Mouse (Mus musculus) gastrocnemius, postnatal 14 days (tissue): ENCODE data around the gene Zfp775. TPM values are rescaled to one million over a fixed set of nuclear protein-coding genes. Genes with fewer than 3 reads are reported as not detected.
"Not testable (repeated sequence)": the region's sequence is repeated elsewhere in the genome, so short reads cannot be mapped to it uniquely, and the experiment has no call there.

ENCODE experiments used
- DNase-seq: peaks from one replicate; pipeline ENCODE4 v3.0.0; 2021; ENCODE audit warnings: mixed read lengths
- intact Hi-C: fragments of 180-260 bp; cut with DNase I; formaldehyde crosslinking; loops from one replicate; pipeline ENCODE4 v1.15.1; 2025; ENCODE audit warnings: low total_unique reads
- total RNA-seq, 2 experiments: library from RNA; stranded (reverse); gene quantifications; 2 replicates each; pipeline ENCODE4 v1.2.3; 2021

Zfp775 gene
- total RNA-seq, 2 experiments from 2014 or later = 5.2 to 5.5 TPM

- no peak for DNase-seq
- intact Hi-C loops = loop anchor here (5.0 kb wide), 1 partner anchor 60 kb away; no protein-coding TSS in a partner anchor
These were observed 19.8 kb upstream of the Zfp775 start for GRCm38 (mm10) chr6:48582037-48582436.

- intact Hi-C loops = no loop called here
- no peak for DNase-seq
These were observed 12.6 kb upstream of the Zfp775 start, which contains the start of gene Gm45021 for GRCm38 (mm10) chr6:48589194-48589750. Gm45021 (plus strand) TSS chr6:48589610.

- intact Hi-C loops = loop anchor here (5.0 kb wide), 1 partner anchor 44 kb away; no protein-coding TSS in a partner anchor
- no peak for DNase-seq
These were observed 10.5 kb upstream of the Zfp775 start for GRCm38 (mm10) chr6:48591221-48591845.

GRCm38 (mm10) chr6:48591871-48592270, 10.0 kb upstream of the Zfp775 start:
- no peak for DNase-seq
- intact Hi-C loops = loop anchor here (5.0 kb wide), 1 partner anchor 45 kb away; no protein-coding TSS in a partner anchor

GRCm38 (mm10) chr6:48593158-48594042, 8.5 kb upstream of the Zfp775 start, which contains the start of the genes Repin1 and Gm44965:
Repin1 (plus strand) TSS chr6:48593883.
Gm44965 (plus strand) TSS chr6:48593941.
- intact Hi-C loops = loop anchor here (5.0 kb wide), 1 partner anchor 46 kb away; no protein-coding TSS in a partner anchor
- peak; percentile 96 for DNase-seq

- peak; percentile 34 for DNase-seq
- intact Hi-C loops = loop anchor here (5.0 kb wide), 1 partner anchor 47 kb away; no protein-coding TSS in a partner anchor
These were observed 7.7 kb upstream of the Zfp775 start for GRCm38 (mm10) chr6:48594043-48594738.

- peak; percentile 9 for DNase-seq
- intact Hi-C loops = no loop called here
These were observed 6.6 kb upstream of the Zfp775 start for GRCm38 (mm10) chr6:48595278-48595677.

GRCm38 (mm10) chr6:48596545-48597232, 5.2 kb upstream of the Zfp775 start:
- no peak for DNase-seq
- intact Hi-C loops = no loop called here

- intact Hi-C loops = no loop called here
- DNase-seq = no peak
These were observed 4.6 kb upstream of the Zfp775 start for GRCm38 (mm10) chr6:48597233-48597625.

GRCm38 (mm10) chr6:48600594-48600993, 1.3 kb upstream of the Zfp775 start:
- intact Hi-C loops = no loop called here
- DNase-seq = no peak

GRCm38 (mm10) chr6:48602080-48602741, 348 bp downstream of the Zfp775 start:
- intact Hi-C loops = no loop called here
- peak; percentile 27 for DNase-seq

- DNase-seq = no peak
- intact Hi-C loops = no loop called here
These were observed 6.3 kb downstream of the Zfp775 start for GRCm38 (mm10) chr6:48608124-48608523.

GRCm38 (mm10) chr6:48609512-48609911, 7.6 kb downstream of the Zfp775 start:
- DNase-seq = no peak
- intact Hi-C loops = no loop called here

- no peak for DNase-seq
- intact Hi-C loops = loop anchor here (2.0 kb wide), 1 partner anchor 30 kb away; no protein-coding TSS in a partner anchor
These were observed 8.8 kb downstream of the Zfp775 start for GRCm38 (mm10) chr6:48610657-48611056.

- DNase-seq = no peak
- intact Hi-C loops = no loop called here
These were observed 11.6 kb downstream of the Zfp775 start for GRCm38 (mm10) chr6:48613464-48613863.

GRCm38 (mm10) chr6:48614756-48615155, 12.9 kb downstream of the Zfp775 start:
- intact Hi-C loops = no loop called here
- no peak for DNase-seq

GRCm38 (mm10) chr6:48620031-48620430, 18.2 kb downstream of the Zfp775 start:
- intact Hi-C loops = no loop called here
- no peak for DNase-seq

- intact Hi-C loops, DNase-seq: not testable (repeated sequence)
These were observed 20.5 kb downstream of the Zfp775 start for GRCm38 (mm10) chr6:48622186-48622843.
